Mouse (Mus musculus) gastrocnemius, postnatal 36 days (tissue): ENCODE results near the gene Wdr20rt. TPM values are rescaled to one million over a fixed set of nuclear protein-coding genes. Genes with fewer than 3 reads are reported as not detected.
"Not testable (repeated sequence)": the region's sequence is repeated elsewhere in the genome, so short reads cannot be mapped to it uniquely, and the experiment has no call there.

Experiments used
- DNase-seq, 2 experiments: peaks; one replicate each; pipeline ENCODE4 v3.0.0; 2022
- intact Hi-C: fragments of 180-260 bp; cut with DNase I; formaldehyde crosslinking; loops from one replicate; pipeline ENCODE4 v1.15.1; 2025
- long read RNA-seq, 2 experiments: library from polyadenylated mRNA; stranded (forward); transcript quantifications; one replicate each; pipeline ENCODE4 v2.0.0; 2021
- total RNA-seq, 2 experiments: library from RNA; stranded (reverse); gene quantifications; 2 replicates each; pipeline ENCODE4 v1.2.3; 2021

Wdr20rt gene
- not detected for total RNA-seq
- long read RNA-seq, experiment 1: 0 reads
- long read RNA-seq, experiment 2: 0 reads

DNA sequence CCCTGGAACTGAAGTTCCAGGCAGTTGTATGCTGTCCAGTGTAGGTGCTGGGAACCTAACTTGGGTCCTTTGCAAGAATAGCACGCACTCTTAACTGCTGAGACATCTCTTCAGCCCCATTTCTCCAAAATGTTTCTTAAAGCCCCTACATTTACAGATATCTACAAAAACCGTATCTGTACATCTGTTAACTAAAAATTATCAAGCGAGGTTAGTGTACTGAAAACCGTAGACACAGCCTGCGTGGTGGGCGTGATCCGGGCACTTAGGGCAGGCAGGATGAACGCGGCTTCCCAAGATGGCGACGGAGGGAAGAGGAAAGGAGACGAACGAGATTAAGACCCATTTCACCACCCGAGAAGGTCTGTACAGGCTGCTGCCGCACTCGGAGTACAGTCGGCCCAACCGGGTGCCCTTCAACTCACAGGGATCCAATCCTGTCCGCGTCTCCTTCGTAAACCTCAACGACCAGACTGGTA is at the start of gene Wdr20rt:
Gene Wdr20rt, plus strand, starts transcription at position 51 of the 479 bp plus-strand sequence.
- intact Hi-C loops: no loop called here

DNA sequence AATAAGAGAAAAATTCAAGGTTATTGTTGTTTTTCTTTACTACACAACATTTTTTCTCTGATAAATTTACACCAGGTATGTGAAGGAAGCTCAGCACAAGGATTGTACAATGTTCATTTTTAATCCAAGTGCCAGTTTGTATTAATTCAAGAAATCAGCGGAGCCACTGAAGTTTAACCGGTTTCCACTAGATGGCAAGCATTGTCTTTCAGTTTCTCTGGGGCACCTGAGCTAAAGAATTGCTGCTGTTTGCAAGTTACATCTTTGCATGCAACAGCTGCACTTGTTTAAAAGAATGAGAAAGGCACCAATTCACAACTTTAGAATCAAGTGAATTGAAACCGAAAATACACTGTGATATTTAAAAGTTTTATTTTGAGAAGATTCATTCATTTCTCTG is 38.0 kb upstream of the Wdr20rt start:
- intact Hi-C loops: no loop called here

More for the DNA sequence above, at the start of gene Wdr20rt:
- no peak for DNase-seq

DNA sequence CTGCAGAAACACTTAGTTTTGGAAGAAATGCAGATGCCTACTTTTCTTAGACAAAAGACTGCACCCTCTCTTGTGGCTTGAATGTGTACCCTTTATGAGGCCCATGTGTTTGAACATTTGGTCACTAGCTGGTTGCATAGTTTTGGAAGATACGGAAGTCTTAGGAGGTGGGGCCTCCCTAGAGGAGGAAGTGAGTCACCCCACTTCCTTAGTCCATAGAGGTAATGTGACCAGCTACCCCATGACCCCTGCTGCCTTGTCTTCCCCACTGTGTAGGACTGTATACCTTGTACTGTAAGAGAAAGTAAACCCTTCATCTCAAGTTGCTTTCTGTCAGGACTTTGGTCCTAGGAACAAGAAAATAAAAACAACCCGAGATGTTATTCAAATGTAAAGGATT is 36.1 kb upstream of the Wdr20rt start:
- intact Hi-C loops: no loop called here

More for the DNA sequence above, 38.0 kb upstream of the Wdr20rt start:
- no peak for DNase-seq

DNA sequence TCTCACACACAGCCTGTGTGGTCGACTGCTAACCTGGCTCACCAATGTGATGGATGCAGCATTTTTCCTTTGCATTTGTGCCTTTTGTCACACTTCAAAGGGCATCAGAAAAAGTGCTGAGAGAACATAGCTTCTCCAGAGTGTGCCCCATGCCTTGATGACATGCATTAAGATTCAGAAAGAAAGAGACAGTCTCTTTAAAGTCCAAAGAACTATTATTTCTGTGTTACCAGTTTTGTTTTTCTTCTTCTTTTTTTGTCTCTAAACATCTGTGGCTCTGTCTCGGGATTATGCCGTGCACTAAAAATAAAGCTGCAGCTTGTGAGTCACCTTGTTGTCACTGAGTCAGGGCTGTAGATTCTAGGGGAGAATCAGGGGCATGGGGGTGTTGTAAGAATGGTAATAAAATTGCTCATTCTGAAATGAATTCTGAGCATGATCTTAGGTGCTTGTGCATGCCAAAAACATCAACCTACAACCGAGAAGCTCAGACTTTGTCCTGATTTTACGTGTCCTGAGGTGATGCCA is 31.2 kb upstream of the Wdr20rt start:
- no peak for DNase-seq
- intact Hi-C loops: no loop called here

More for the DNA sequence above, 36.1 kb upstream of the Wdr20rt start:
- no peak for DNase-seq

DNA sequence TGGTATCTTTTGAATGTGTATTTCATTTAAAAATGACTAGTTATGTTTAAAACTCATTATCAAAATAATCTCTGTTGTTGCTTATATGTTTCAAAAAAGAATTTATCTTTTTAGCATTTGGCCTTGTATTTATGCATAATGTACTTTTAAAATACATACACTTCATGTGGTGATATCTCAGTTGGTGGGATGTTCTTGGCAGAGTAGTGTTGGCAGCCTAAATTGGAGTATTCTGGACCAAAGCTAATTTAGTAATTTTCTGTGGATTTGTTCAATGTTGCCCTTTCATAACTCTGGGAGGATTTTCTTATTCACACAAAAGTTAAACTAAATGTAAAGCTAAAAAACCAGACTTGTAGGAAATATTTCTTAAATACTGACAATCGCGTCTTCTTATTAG is 23.5 kb upstream of the Wdr20rt start:
- no peak for DNase-seq
- intact Hi-C loops: no loop called here

DNA sequence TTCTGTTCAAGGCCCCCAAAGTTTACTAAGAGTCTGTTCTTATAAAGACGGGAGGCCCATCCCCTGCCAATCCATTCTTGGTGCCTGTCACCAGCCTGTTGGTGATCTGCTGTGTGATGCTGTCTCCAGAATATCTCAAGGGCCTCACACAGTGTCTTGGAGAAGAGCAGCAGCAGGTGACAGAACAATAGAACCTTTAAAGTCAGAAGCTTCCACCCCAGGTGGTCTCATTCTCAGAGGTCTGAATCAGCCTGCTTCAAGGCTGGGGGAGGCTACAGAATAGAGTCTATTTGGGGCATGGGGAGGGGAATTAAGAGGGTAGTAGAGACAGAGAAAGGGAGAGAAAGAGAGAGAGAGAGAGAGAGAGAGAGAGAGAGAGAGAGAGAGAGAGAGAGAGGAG is 18.9 kb upstream of the Wdr20rt start:
- no peak for DNase-seq
- intact Hi-C loops: no loop called here

DNA sequence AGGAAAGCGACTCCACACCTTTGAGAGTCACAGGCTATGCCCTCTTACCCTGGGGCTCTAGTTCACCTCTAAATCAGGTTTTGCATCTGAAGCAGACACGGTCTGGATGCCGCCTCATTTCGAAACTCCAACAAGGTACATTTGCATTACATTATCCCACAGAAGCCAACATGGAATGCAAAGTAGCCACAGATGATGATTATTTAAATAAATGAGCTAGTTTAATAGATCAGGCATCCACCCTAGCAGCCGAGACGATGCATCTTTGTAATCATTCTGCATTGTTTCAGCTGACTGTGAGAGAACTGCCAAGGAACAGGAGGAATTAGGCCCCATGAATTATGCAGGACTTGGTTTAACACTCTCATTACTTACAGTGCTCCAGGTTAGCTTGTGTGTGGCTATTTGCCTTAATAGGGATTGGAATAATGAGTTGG is 8.9 kb upstream of the Wdr20rt start:
- intact Hi-C loops: no loop called here
- DNase-seq: no peak

DNA sequence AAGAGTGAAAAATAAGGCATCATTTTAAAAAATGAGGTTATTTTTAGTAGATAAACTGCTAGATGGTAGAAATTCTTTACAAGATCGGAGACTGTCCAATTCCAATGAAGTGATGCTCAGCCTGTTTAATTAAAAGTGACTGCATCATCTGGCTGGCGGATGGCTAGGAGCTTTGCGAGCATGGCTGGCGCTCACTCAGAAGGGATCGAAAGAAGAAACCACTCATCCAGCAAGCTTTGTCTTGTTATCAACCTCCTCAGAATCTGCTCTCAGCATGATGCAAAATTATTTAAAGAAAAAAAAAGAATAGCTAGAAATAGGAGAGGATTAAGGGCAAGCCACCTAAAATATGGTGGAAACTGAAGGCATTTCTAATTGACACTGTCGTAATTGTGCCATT is 3.3 kb downstream of the Wdr20rt start:
- no peak for DNase-seq

DNA sequence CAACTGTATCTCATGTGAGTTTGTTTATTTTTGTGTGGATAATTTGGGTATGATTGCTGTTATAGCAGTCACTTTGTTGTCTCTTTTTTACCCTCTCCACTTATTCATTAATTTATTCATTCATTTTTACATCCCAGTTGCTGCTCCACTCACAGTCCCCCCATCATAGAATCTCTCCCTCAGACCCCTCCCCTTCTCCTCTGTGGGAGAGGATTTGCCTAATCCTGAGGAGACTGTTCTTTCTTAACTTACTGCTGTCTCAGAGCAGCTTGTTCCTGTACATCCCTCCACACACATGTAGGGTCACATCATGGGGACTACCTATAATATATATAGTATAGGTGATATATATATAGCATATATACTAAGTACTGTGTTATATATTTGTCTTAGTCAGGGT is 3.7 kb downstream of the Wdr20rt start:
- intact Hi-C loops: no loop called here
- DNase-seq: no peak

More for the DNA sequence above, 3.3 kb downstream of the Wdr20rt start:
- intact Hi-C loops: no loop called here

DNA sequence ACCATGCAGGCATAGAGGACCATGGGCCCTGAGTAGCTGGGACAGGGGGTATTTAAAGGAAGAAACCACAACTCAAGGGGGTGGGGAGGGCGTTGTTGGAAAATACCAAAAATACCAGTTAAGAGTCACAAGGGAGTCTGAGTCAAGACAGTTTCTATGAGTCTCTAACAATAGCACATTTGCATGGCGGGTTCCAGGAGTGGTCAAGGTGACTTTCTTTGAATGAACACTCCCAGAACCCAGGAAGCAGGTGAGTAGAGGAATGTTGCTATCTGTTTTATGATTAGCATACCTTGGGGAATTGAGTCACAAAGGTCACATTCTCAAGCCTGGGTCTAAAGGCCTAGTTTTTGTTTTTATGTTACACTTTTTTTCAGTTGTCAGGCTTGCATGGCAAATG is 7.5 kb downstream of the Wdr20rt start:
- DNase-seq, intact Hi-C loops: not testable (repeated sequence)

DNA sequence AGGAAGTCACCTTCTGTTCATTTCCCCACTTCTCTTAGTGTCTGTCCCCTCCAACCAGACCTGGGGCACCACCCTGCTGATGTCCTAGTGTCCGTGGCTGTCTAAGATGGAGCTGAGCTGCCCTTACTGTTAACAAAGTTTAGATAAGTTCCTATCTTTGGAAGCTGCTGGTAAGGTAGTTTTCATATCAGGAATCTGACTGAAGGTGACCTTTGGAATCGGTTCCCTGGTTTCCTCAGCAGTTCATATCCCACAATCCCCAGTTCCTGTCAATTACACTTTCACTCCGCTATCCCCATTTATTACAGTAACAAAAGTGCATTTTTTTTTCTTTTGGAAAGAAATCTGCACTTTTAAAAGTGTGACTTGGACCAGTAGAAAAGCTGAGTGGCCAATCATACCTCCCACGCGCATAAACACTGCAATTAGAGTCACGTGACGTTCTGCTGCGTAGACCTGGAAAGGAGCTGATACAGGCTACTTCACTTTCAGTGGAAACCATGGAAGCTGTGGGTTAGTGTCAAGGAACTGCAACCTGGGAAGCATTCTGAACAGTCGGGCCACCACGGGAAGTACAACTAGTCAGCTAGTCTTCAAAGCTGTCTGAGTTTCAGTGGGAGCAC is 24.9 kb downstream of the Wdr20rt start:
- intact Hi-C loops: no loop called here
- DNase-seq: no peak

DNA sequence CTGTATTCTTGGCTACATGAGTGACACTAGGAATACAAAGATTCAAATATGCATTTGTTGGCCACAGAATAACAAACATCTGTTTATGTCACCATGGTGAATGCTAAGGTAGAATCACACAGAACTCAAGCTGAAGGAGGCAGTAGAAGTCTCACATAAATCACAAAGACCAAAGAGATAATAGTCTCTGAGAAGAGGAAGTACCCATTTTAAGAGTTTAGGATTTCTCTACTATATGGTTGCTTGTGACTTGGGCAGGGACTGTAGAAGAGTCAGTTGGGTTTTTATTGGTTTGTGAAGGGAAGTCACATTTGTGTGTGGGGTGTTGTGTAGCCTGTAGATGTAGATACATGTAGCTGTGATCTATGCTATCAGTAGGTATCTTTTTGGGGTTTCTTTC is 31.6 kb downstream of the Wdr20rt start:
- intact Hi-C loops: no loop called here
- DNase-seq: no peak

DNA sequence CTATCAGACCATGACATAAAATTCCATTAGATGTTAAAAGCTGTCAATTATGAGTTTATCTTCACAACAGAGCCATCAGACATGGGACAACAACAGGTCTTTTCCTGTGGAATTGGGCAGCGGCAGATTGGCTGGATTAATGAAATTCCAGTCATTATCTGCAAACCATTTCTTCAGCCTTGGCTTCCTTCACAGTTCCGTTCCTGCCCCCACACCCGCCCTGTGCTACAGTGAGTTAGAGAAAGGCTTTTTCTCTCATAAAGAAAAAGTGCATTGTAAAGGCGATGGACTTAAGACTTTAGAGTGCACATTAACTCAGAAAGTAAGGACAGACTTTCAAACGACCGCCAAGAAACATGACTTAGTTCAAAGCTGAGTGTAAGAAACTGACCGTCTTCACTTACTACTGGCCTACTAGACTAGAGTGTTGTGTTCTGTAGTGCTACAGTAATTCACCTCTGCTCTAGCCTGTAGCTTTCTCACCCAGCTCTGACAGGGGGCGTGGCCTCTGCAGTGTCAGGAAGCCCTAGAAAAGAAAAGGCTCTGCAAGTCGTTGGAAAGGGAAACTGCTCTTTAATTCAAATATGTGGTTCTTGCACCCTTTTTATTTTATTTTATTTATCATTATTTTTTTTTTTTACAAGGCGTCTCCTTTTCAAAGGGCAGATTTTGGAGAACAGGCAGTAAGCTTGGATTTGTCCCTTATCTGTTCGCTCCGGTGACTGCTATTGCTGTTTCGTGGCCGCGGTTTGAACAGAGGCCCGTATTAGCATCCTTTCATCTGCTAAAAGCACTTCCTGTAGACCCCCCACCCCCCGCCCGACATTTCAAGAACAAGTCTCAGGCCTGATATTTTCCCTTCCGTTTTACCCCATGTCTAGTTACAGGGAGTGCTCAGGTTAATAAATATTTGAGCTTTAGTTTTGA is 33.2 kb downstream of the Wdr20rt start:
- intact Hi-C loops: no loop called here
- DNase-seq: no peak

DNA sequence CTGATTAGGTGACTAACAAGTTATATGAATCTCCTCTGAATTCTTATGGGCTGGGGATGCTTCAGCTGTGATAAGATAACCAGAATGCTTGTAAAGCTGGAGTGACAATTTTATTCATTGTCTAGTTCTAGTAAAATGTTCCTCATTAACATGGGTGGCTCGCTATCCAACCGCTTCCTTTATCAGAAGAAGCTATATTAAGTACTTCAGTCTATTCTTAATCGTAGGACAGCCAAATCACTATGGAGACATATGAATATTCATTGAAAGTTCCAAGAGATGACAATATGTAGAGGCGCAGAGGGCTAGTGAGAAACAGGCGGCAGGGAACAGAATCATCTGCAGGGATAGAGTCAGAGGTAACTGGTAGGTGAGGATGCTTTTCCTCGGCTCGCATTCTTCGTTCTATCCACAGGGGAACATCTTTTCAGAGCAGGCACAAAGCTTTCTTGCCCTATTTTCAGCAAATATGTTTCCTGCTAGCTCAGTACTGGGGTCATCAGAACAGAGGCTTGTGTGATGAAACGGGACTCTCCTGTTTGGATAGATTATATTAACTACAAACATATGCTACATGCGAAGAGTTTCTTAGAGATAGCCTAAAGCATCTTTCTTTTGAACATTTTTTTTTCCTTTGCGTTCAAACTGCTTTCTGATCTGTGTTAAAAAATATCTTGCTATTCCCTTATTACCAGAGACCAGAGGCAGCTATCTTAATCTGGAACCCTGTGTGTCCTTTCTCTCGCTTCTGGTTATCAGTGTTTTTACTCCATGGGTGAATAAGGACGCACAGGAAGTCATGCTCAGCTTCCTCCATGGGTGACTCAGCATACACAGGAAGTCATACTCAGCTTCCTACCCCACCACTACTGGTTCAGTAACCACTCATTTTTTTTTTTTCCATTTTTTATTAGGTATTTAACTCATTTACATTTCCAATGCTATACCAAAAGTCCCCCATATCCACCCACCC is 34.1 kb downstream of the Wdr20rt start:
- no peak for DNase-seq

DNA sequence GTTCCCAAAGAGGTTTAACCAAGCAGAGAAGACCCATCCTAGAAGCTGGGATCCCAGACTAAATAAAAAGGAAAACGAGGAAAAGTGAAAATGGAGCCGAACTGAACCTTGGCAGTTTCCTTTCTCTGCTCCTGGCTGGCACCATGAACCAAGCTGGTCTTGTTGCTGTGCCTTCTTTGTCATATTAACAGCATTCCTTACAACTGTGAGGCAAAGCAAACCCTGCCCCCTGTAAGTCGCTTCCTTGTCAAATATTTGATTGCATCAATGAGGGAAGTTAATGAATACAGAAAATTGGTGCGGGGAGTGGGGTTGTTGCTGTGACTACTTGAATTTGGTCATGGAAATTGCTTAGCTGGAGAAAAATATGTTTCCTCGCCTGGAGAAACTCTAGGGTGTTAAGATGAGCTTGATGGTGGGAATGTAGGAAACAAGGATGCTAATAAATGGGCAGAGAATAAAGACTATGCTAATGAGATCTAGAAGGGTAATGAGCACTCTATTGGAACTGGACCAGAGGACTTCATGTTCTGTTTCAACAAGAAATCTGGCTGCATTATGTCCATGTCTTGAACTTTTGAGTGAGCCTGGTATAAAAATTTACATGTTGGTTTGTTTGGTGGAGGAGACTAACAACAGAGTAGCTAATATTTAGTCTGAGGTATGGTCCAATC is 43.1 kb downstream of the Wdr20rt start:
- intact Hi-C loops: no loop called here
- no peak for DNase-seq

More for the DNA sequence above, 34.1 kb downstream of the Wdr20rt start:
- intact Hi-C loops: no loop called here

DNA sequence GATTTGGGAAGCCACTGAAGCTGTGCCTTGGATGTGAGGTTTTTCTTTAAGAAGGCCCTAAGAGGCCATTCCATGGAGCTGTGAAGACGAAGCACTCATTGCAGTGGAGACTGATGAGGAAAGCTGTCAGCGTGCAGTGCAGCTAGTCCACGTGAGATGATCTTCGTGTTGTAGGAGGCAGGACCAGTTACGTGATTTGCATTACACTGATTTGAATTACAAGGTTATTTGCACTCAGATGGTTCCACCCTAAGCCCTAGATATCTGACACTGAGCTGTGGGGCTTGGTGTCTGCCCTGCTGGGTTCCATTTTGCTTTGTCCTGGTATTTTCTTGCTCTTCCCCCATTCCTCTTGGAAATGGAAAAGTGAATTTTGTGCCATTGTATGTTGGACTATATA is 44.1 kb downstream of the Wdr20rt start:
- intact Hi-C loops: no loop called here
- DNase-seq: no peak

DNA sequence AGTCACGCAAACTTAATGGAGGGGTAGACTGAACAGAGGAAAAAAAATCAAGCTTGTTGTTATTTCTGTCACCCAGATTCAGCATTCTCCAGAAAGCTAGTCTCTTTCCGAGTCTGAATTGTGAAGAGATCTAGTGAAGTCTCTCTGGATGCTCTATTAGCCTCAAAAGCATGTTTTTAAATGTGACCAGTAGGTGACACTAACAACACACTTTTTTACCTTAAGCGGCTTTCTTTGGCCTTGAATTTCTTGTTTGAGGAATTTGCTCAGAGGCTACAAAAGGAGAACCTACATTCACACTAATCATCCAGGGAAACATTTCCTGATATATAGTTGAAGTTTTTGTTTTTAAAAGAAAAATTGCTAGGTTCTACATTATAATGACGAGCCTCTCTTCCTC is 48.5 kb downstream of the Wdr20rt start:
- DNase-seq: no peak
- intact Hi-C loops: no loop called here
